In genomic region chr10:58907001-58907443, GRCm38 (mm10) we compare ENCODE assay signal across 12 mouse cellular contexts.
DNase-seq lines count a peak whose midpoint lies in the region; ATAC-seq lines count a peak whose summit lies in the region.
"Had no signal": no experiment of that assay in that cellular context is flagged by ENCODE, and none has a peak within 500 bp of the region (broad histone marks: within the 10 kb centered on the region; RNA-seq: fewer than 3 reads in every experiment).

No protein-coding gene starts in this region.

- no peak overlapping the region for H3K27ac ChIP-seq in midbrain, embryonic 12.5 days (replicated peaks)
- H3K27ac ChIP-seq in midbrain, embryonic 11.5 days (ENCODE audit: low read depth, low read length) = no peak overlapping the region
- H3K27ac ChIP-seq in hindbrain, embryonic 15.5 days (replicated peaks) = no peak overlapping the region
- H3K27ac ChIP-seq: heart, embryonic 15.5 days; limb, embryonic 12.5 days; stomach, postnatal 0 days had no signal

- DNase-seq in heart, adult 11 months = peak; percentile 74
- no peak for DNase-seq in heart, postnatal 36 days
- DNase-seq in midbrain, embryonic 11.5 days (ENCODE audit: low spot score, missing footprints) = no peak
- DNase-seq in skeletal muscle tissue, adult 2 months (ENCODE audit: low read depth, low spot score) = peak; percentile 51
- no peak for DNase-seq in layer of hippocampus, adult 11-12 months (ENCODE audit: low spot score)
- DNase-seq: lung, embryonic 14.5 days had no signal

- no peaks in the 10 kb centered on the region for H3K36me3 ChIP-seq in midbrain, embryonic 12.5 days
- no peaks in the 10 kb centered on the region for H3K36me3 ChIP-seq in midbrain, embryonic 11.5 days (ENCODE audit: control insufficient read depth, insufficient read depth, low read length)
- no peaks in the 10 kb centered on the region for H3K36me3 ChIP-seq in hindbrain, embryonic 15.5 days
- H3K36me3 ChIP-seq: heart, embryonic 15.5 days; limb, embryonic 12.5 days had no signal

- ATAC-seq in midbrain, embryonic 12.5 days (ENCODE audit: low FRiP score, low read depth) = peak; percentile 19; the same call in 1 of the 2 replicates
- ATAC-seq in midbrain, embryonic 11.5 days (ENCODE audit: low FRiP score) = no peak
- peak; percentile 73 for ATAC-seq in hindbrain, embryonic 15.5 days (ENCODE audit: low FRiP score, low read depth)
- ATAC-seq: intestine, postnatal 0 days had no signal

- H3K4me1 ChIP-seq in midbrain, embryonic 12.5 days = peaks cover 12% of the 10 kb centered on the region; the same call in 1 of the 2 replicates
- no peaks in the 10 kb centered on the region for H3K4me1 ChIP-seq in midbrain, embryonic 11.5 days (ENCODE audit: control insufficient read depth, insufficient read depth, low read length)
- H3K4me1 ChIP-seq in hindbrain, embryonic 15.5 days (replicated peaks) = no peaks in the 10 kb centered on the region
- H3K4me1 ChIP-seq: heart, embryonic 15.5 days; limb, embryonic 12.5 days had no signal

- intact Hi-C loops in heart, postnatal 36 days (cut with DNase I) = no loop called here

- no peak overlapping the region for H3K4me3 ChIP-seq in midbrain, embryonic 12.5 days
- no peak overlapping the region for H3K4me3 ChIP-seq in midbrain, embryonic 11.5 days (ENCODE audit: low read depth, low read length)
- H3K4me3 ChIP-seq in hindbrain, embryonic 15.5 days = no peak overlapping the region
- H3K4me3 ChIP-seq: heart, embryonic 15.5 days; limb, embryonic 12.5 days had no signal

- WGBS in midbrain, embryonic 12.5 days = 52% methylated on average over 5 of the region's 5 CpGs
- WGBS in midbrain, embryonic 11.5 days = 56% methylated on average over 5 of the region's 5 CpGs
- WGBS in hindbrain, embryonic 15.5 days = 39% methylated on average over 5 of the region's 5 CpGs

- no peak overlapping the region for H3K4me2 ChIP-seq in midbrain, embryonic 12.5 days (replicated peaks)
- H3K4me2 ChIP-seq in midbrain, embryonic 11.5 days = no peak overlapping the region
- no peak overlapping the region for H3K4me2 ChIP-seq in hindbrain, embryonic 15.5 days
- H3K4me2 ChIP-seq: heart, embryonic 15.5 days; limb, embryonic 12.5 days; lung, embryonic 14.5 days had no signal

- H3K9ac ChIP-seq in midbrain, embryonic 12.5 days (replicated peaks) = no peak overlapping the region
- H3K9ac ChIP-seq in midbrain, embryonic 11.5 days (ENCODE audit: low read length) = no peak overlapping the region
- no peak overlapping the region for H3K9ac ChIP-seq in hindbrain, embryonic 15.5 days
- H3K9ac ChIP-seq: heart, embryonic 15.5 days; limb, embryonic 12.5 days; lung, embryonic 14.5 days had no signal

- H3K9me3 ChIP-seq in midbrain, embryonic 12.5 days = no peaks in the 10 kb centered on the region
- H3K9me3 ChIP-seq in midbrain, embryonic 11.5 days (ENCODE audit: control insufficient read depth, low read length) = no peaks in the 10 kb centered on the region
- H3K9me3 ChIP-seq in hindbrain, embryonic 15.5 days = no peaks in the 10 kb centered on the region
- H3K9me3 ChIP-seq: heart, embryonic 15.5 days; limb, embryonic 12.5 days had no signal

- H3K27me3 ChIP-seq in midbrain, embryonic 12.5 days = peaks cover 6% of the 10 kb centered on the region; the same call in 1 of the 2 replicates
- H3K27me3 ChIP-seq in midbrain, embryonic 11.5 days (ENCODE audit: control insufficient read depth, insufficient read depth, low read length) = no peaks in the 10 kb centered on the region
- no peaks in the 10 kb centered on the region for H3K27me3 ChIP-seq in hindbrain, embryonic 15.5 days
- H3K27me3 ChIP-seq: limb, embryonic 12.5 days had no signal

Comparison
In these comparisons a context has a peak if more than half of its experiments do, and no peak if none do; other contexts are left out.
1. DNase-seq: peak in heart, adult 11 months (single experiment) and skeletal muscle tissue, adult 2 months (single experiment); none in heart, postnatal 36 days (0 of 2), midbrain, embryonic 11.5 days (single experiment) and layer of hippocampus, adult 11-12 months (single experiment).